Mouse (Mus musculus): ENCODE measurements around the gene Ppp1r12c.

- no peak for TF ChIP-seq CTCF (IDR thresholded peaks at IDR 0.05; ENCODE audit: borderline replicate concordance, extremely low read depth, insufficient read depth, insufficient read length)
- no peak for TF ChIP-seq POLR2A (IDR thresholded peaks at IDR 0.05; ENCODE audit: borderline replicate concordance, extremely low read depth, insufficient read depth, insufficient read length, poor library complexity, severe bottlenecking)
Measured at GRCm38 (mm10) chr7:4440549-4440948, 60.9 kb downstream of the Ppp1r12c start.

Measured in brain, embryonic 14.5 days (tissue).